Mouse (Mus musculus) monocyte, adult 2 months (primary cell): ENCODE data around the gene Mul1.
A peak's percentile ranks its signal among the peaks of the same experiment; 100 is the strongest.

Experiments
- DNase-seq, 2 experiments: peaks; one replicate each; pipeline ENCODE4 v3.0.0; 2022; ENCODE audit warnings: low spot score in 2 of 2, low read depth in 1 of 2

Gene Mul1

DNA sequence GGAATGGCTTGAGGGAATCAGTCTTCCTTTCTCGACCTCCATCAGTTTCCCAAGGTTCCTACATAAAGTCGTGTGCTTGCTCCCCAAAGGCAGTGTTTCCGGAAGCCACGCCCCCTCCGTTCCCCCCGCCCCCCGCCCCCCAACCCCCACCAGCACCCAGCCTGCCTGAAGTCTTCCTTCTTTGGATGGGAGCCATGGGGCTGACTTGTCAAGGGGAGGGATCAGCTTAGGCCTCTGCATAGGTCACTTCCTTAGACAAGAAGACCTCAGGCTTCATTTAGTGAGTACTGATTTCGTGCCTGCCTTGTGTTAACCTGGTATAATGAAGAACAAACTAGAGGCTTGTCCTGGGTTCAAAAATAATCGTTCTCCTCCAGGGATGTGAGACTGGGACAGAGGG, 26.4 kb downstream of the Mul1 start:
- DNase-seq, result no peak

DNA sequence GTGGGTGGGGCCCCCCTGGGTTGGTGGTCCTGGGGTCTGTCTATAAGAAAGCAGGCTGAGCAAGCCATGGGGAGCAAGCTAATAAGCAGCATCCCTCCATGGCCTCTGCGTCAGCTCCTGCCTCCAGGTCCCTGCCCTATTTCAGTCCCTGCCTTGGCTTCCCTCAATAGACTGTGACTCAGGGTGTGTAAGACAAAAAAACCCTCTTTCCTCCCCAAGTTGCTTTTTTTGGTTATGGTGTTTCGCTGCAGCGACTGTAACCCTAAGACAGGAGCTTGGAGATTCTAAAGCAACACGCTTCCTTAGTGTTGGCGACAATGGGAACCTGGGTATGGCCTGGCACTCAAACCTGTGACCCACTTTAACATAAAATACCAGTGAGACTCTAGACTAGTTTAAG, 27.0 kb downstream of the Mul1 start:
- no peak for DNase-seq

DNA sequence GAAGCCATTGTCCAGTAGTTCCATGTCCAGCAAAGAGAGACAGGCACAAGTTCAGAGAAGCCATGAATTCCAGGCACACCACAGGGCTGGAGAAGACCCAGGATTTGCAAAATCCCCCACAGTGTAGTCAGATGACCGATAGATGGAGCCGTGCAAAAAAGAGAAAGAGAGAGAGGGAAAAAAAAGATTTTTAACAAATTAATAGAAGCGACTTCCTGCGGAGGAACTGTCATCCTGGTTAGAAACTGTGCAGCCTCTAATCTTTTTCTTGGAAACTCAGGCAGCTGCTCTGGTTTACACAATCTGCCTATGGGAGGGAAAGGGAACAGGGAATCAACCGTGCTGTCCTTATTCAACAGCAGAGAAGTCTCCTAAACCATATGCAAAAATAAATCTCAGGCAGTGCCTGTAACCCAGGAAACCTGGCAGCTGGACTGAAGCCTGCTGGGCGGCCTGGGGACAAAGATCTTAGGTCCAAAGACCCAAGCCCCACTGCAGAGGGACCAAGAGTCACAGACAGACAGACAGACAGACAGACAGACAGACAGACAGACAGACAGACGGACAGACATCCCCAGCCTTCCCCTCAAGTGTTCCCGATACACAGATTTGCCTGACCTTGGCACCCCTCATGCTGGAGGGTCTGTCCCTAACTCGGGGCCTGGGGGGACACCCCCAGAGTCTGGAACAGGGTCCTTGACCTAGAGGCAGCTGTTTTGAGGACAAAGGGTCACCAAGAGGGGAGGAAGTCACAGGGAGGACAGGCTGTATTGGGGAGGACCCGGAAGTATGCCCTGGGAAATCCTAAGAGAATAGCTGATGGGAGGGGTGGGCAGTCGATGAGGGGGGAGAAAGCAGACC, 28.7 kb downstream of the Mul1 start:
- no peak for DNase-seq

DNA sequence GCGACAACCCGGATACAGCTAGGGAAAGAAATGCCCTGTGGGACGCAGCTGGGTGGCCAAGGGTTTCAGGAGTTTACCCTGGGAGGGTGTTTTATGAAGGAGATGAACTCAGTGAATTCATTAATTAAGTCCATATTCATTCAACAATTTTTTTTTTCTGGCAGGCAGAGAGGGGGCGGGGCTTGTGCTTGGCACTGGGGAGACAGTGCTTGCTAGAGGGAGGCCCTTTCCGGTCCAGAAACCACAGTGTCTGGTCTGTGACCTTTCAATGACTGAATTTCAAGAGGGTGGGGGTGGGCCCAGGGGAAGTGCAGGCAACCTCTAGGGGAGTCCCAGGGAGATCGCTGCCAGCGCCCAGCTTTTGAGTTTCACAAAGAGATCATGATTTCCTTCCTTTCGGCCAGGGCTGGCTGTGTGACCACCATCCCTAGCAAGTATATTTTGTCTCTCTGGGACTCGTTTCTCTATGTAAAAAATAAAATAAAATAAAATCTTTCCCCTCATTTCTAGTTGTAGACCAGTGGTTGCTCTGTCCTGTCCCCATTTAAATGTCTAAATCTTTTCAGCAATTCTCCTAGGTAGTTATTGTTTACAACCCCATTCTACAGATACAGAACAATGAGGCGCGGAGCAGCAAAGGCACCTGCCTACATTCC, 29.5 kb downstream of the Mul1 start:
- peak in 1 of 2 experiments; percentile 43 for DNase-seq

DNA sequence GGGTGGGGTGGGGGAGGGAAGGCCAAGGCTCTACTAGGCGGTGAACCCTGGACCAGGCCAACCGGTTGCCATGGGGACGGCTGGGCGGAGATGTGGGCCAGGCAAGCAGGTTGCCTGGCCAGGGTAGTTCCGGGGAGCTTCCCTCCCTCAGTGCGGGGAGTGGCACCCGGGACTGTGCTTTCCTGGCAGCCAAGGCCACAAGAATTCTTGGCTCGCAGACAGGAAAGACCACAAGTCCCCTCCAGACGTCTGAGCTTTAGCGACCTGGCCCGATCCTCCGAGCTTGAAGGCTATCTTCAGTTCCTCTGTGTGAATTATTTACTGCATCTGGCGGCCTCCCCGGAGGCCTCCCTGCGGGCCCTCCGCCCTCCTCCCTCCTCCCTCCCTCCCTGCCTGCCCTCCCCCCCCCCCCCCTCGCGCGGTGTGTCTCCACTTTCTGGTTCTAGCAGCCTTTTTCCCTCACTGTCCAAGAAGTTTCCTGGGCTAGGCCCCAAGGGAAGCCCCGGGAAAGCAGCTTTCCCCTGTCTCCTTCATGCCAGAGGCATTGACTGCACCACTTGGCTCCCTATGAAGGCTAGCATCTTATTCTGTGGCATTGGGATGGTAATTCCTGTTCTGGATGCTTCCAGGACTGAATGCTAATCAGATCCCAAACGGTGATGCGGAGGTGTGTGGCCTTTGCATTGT, 30.3 kb downstream of the Mul1 start:
- DNase-seq, result no peak

DNA sequence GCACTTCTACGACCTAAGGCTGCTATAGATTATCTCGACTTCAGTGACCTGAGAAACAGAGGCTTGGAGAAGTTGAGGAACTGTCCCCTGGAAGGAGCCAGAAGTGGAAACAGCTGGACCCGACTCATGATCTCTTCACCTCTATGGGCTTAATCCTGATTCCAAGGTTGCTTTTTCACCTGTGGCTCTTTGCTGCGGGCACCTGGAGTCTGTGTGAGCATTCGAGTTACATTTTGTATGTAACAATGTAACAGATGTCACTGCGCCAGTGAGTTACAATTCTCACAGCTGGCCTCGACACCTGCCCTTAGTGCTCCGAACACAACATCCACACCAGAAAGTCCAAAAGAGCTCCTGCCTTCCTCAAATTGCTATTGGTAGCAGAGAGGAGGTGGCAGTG, 31.0 kb downstream of the Mul1 start:
- DNase-seq, result no peak

DNA sequence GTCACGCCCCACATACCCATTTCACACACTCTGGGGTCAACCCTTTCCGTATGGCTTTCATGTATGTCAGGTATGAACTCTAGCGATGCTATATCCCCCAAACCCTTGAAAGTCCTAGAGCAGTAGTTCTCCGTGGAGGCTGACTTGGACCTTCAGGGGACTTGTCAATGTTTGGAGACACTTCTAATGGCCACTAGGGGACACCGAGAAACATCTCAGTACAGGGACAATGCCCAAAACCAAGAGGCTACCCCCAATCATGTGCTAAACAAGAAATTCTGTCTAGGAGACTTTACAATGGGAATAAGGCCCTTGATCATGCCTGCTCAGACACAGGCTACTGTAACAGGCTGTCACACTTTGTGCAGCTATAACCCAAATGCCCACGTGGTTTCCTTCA, 32.2 kb downstream of the Mul1 start:
- no peak for DNase-seq

DNA sequence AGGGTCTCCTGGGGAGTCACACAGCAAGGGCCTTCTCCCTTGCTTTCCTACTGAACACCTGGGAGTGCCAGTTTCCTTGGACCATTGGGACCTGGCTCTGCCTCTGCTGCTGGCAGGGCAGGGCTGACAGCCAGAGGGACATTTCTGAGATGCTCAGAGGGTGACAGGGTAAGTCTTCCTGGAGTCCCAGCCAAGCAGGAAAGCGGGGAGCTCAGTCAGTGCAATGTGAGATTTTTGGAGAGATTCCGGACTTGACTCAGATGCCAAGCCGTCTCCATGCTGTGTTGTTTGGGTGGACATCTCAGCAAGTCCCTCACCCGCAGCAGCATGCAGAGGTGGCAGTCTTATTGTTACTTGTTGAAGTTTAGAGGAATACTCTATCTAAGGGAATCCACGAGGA, 33.0 kb downstream of the Mul1 start:
- no peak for DNase-seq

DNA sequence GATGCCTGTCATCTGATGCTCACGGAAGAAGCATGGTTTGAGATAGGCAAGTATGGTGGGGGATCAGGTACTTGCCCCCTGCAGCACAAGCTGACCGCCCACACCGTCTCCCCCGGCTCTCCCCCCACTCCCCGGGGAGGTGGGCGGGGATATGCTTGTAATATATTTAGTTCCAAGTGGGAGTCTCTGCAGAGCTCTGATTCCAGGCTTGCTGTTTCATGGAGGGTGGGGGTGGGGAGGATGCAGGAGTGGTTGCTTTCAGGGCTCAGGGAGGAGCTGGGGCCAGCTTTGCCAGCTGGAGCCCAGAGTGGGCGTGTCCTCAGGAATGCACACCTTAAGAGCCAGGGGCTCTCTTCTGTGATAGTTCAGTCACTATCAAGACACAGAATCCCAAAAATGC, 34.6 kb downstream of the Mul1 start:
- DNase-seq, result no peak

DNA sequence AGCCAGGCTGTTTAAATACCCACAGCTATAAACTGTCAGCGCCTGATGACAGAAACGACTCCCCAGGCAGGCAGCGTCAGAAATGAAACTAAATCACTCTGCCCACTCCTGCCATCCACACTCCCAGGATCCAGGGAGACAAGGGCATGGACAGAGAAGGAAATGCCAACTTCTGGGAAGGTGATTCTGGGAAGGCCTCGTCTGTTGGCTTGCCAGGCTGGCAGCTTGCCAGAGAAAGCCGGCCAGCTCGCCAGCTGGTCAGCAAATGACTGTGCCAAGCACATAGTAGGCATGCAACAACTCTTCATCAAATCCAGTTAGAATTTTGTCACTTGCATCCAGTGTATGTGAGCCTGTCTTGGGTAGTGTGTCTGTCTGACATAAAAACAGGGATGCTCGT, 36.8 kb downstream of the Mul1 start:
- DNase-seq, result no peak

DNA sequence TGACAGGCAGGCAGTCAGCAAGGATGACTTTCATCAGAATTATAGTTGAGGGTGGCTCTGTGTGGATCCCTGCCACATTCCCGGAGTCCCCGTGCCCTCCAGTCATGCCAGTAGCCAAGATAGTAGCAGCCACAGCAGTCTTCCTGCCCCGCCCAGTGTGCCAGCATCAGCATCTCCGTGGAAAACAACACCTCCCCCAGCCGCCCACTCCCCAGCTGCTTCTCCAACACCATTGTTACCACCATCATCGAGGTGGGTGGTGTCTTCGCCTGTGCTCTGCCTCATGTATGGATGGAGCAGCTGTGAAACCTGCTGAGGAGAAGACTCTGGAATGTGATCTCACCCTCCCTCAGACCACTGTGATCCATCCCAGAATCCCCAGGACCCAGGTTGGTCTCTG, 45.1 kb downstream of the Mul1 start:
- no peak for DNase-seq

DNA sequence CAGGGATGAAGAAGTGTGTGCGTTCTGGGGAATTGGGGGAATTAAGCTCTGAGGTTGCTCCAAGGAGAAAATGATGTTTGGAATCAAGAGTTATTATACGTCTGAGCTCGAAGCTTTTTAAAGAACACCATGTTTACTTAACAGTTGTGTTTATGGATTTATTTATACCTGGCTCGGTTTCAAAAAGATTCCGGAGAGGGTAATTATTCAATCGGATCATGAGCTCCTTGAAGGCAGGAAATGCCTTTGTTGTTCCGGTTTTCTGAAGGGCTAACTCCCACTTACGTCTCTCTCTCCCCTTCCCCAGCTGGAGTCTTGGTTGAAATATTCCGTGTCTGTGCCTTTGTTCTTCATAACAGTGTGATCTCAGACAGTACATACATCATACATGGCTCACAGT, 46.5 kb downstream of the Mul1 start:
- DNase-seq, result no peak

DNA sequence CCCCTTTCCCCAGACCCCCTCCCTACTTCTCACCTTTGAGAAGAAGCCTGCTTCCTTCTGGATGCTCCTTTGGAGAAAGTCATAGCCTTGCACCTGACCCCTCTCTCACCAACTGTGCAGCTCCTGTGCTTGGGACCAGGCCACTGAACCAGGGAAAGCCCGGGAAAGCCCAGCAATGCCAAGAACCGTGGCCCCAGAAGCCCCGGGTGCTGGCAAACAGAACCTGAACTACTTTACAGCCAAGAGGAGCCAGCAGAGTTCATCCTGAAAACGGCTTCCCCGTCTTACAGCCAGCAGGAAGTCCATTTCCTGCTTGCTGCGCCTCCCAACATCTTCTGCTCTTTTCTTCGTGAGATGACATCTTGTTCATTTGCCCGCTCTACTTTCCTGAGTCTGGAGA, 48.2 kb downstream of the Mul1 start:
- DNase-seq, result no peak

DNA sequence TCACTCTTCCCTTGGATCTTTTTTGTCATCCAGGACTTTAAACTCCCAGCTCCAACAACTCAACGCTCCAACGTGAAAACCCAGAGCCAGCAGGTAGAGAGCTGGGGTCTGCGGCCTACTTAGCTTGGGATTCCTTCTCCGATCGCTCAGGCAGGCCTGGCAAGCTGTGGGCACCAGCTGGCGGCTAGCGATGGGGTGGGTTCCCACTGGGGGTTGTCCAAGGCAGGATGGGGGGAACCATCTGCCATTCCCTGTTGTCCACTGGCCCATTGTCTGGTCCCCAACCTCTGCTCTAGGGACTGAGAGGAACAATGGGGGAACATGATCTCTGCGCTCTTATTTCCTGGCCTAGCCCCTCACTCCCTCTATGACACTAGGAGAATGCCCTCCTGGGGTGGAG, 53.8 kb downstream of the Mul1 start:
- DNase-seq, result no peak

DNA sequence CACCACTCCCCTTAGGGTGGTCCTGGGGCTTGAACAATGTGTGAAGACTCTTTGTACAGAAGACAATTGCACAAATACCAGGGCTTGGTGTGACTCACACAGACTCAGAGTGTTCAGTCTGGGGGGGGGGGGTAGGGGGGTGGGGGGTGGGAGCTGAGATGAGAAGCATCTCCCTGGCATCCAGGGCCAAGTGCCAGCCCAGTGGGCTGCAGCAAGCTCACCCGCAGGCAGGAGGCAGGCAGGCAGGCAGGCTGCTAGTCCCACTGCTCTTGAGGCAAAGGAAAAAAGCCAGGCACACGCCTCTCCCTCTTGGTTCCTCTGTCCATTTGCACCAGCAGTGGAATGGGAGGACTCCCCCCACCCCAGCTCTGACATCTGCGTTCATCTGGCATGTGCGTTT, 56.6 kb downstream of the Mul1 start:
- DNase-seq, result no peak
